Mouse (Mus musculus): ENCODE measurements around the gene Pask.

GRCm38 (mm10) chr1:93268246-93268645 is 75.0 kb downstream of the Pask start:
- TF ChIP-seq CTCF (IDR thresholded peaks at IDR 0.05; ENCODE audit: extremely low read depth, insufficient read depth, insufficient read length, insufficient replicate concordance) (no peak), POLR2A (IDR thresholded peaks at IDR 0.05; ENCODE audit: low read depth, low read length) (no peak)
